Mouse (Mus musculus) telencephalon, adult 2 months (tissue): ENCODE measurements around the gene H2al1a.

Experiments used
- DNase-seq: peaks from one replicate; pipeline ENCODE4 v3.0.0-alpha.2; 2011; ENCODE audit warnings: low read depth, low spot score

Gene H2al1a

GRCm38 (mm10) chrX:11345762-11346161 lies 46.7 kb downstream of the H2al1a start:
- DNase-seq = no peak

- no peak for DNase-seq
Measured at GRCm38 (mm10) chrX:11346756-11347155, 47.7 kb downstream of the H2al1a start.
